11 mouse cellular contexts compared by ENCODE assay signal in the genomic region with DNA sequence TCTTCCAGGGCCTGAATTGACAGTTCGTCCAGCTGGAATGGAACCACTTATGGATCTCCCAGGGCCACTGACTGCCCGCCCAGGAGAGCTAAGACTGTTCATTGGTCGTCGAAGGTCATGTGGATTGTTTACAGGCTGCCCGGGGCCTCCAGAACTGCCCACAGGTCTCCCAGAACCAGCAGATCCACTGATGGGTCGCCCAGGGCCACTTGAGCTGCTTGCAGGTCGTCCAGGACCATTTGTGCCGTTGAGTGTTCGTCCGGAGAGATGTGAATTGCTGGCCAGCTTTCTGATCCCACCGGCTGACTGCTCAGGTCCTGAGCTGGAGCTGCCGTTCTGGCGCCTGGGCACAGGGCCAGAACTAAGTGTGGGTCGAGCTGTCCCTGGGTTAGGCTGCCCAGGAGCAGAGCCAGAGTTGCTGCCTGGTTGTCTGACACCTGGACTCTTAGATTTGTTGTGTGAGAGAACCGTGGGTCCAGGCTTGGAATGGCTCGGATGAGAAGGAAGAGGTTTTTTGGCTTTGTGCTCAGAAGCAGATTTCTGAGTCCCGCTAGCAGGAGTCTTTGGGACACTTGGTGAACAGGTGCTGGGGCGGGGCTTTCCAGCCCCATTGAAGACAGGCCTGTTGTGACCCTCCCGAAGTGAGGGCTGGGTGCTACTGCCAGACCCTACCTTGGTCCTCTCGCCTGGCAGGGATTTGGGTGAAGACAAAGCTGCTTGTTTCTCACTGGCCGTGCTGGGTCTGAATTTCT. TPM values are rescaled to one million over a fixed set of nuclear protein-coding genes. Genes with fewer than 3 reads are reported as not detected.
A peak's percentile ranks its signal among the peaks of the same experiment; 100 is the strongest.
DNase-seq lines count a peak whose midpoint lies in the region; ATAC-seq lines count a peak whose summit lies in the region.
"Had no signal": no experiment of that assay in that cellular context is flagged by ENCODE, and none has a peak within 500 bp of the region (broad histone marks: within the 10 kb centered on the region; RNA-seq: fewer than 3 reads in every experiment).

No protein-coding gene starts in this region.

- no peak overlapping the region for H3K9ac ChIP-seq in stomach, embryonic 14.5 days (replicated peaks; ENCODE audit: low read depth, low read length)
- H3K9ac ChIP-seq: hindbrain, embryonic 12.5 days had no signal

- intact Hi-C loops in left cerebral cortex, postnatal 4 days (cut with DNase I), result no loop called here
- intact Hi-C loops in left cerebral cortex, postnatal 14 days (cut with DNase I), result no loop called here

- DNase-seq in left cerebral cortex, postnatal 4 days, result peak; percentile 82
- no peak for DNase-seq in left cerebral cortex, postnatal 14 days (ENCODE audit: low spot score in 2 of 2)
- DNase-seq in cerebellum, postnatal 25 days, result peak; percentile 85 to 86
- DNase-seq in heart, postnatal 4 days, result peak; percentile 70
- no peak for DNase-seq in urinary bladder, postnatal 36 days (ENCODE audit: low spot score in 2 of 2)
- no peak for DNase-seq in thymus, adult 18-20 months

- H3K27me3 ChIP-seq in stomach, embryonic 14.5 days (ENCODE audit: control insufficient read depth, insufficient read depth, low read length), result no peaks in the 10 kb centered on the region
- H3K27me3 ChIP-seq: hindbrain, embryonic 12.5 days had no signal

- no peak overlapping the region for H3K27ac ChIP-seq in stomach, embryonic 14.5 days (ENCODE audit: low read length)
- H3K27ac ChIP-seq: hindbrain, embryonic 12.5 days had no signal

- 88% methylated on average over 21 of the region's 21 CpGs for WGBS in stomach, embryonic 14.5 days

- peaks cover 56% of the 10 kb centered on the region for H3K36me3 ChIP-seq in stomach, embryonic 14.5 days (ENCODE audit: control insufficient read depth, insufficient read depth, low read length)

- no peaks in the 10 kb centered on the region for H3K9me3 ChIP-seq in stomach, embryonic 14.5 days (ENCODE audit: control insufficient read depth, low read depth, low read length)
- H3K9me3 ChIP-seq: hindbrain, embryonic 12.5 days had no signal

- H3K4me3 ChIP-seq in stomach, embryonic 14.5 days (ENCODE audit: low read depth, low read length), result no peak overlapping the region
- H3K4me3 ChIP-seq: hindbrain, embryonic 12.5 days had no signal

- ATAC-seq in stomach, embryonic 14.5 days (ENCODE audit: insufficient number of reproducible peaks, insufficient read depth, low FRiP score, low read depth), result 0 out of 2 replicates have a peak, but pooled peaks have one; percentile 23

- peaks cover 25% of the 10 kb centered on the region for H3K4me1 ChIP-seq in stomach, embryonic 14.5 days (ENCODE audit: control insufficient read depth, insufficient read depth, low read length)

- H3K4me2 ChIP-seq in stomach, embryonic 14.5 days (replicated peaks; ENCODE audit: low read depth, low read length), result no peak overlapping the region
- H3K4me2 ChIP-seq: hindbrain, embryonic 12.5 days had no signal

RNA-seq across cellular contexts. Expression of a gene that starts 10.4 kb away (rescaled TPM):
- 1 to 10 TPM; 7.8 to 9.0 TPM for total RNA-seq in left cerebral cortex, postnatal 4 days (2021)
- total RNA-seq in left cerebral cortex, postnatal 14 days (2021), result 10 to 100 TPM; 10.6 to 11.0 TPM
- 10 to 100 TPM; 15.1 to 15.7 TPM for total RNA-seq in heart, postnatal 4 days (2021)
- 18.0 and 19.2 TPM in 2 replicates for polyA plus RNA-seq in stomach, embryonic 14.5 days (2014; fragmentation: Nextera tagmentation; extraction: Ambion mirVana)

RNA-seq across cellular contexts. Expression of a gene that starts 14.4 kb away (rescaled TPM):
- total RNA-seq in left cerebral cortex, postnatal 4 days (2021), result not detected
- total RNA-seq in left cerebral cortex, postnatal 14 days (2021), result not detected
- total RNA-seq in heart, postnatal 4 days (2021), result not detected
- polyA plus RNA-seq in stomach, embryonic 14.5 days (2014; fragmentation: Nextera tagmentation; extraction: Ambion mirVana), result not detected in 2 replicates
- total RNA-seq: neutrophil, adult 5-6 weeks had no signal
- polyA plus RNA-seq: cortical plate, adult 2 months; hindbrain, embryonic 12.5 days; lung, embryonic 16.5 days had no signal

RNA-seq across cellular contexts. Expression of a gene that starts 39.5 kb away (rescaled TPM):
- 10 to 100 TPM; 12.3 to 14.8 TPM for total RNA-seq in left cerebral cortex, postnatal 4 days (2021)
- total RNA-seq in left cerebral cortex, postnatal 14 days (2021), result 1 to 10 TPM; 9.6 to 10.0 TPM
- 10 to 100 TPM; 14.9 to 16.8 TPM for total RNA-seq in heart, postnatal 4 days (2021)
- 13.1 and 13.4 TPM in 2 replicates for polyA plus RNA-seq in stomach, embryonic 14.5 days (2014; fragmentation: Nextera tagmentation; extraction: Ambion mirVana)

RNA-seq across cellular contexts. Expression of a gene that starts 52.6 kb away (rescaled TPM):
- total RNA-seq in left cerebral cortex, postnatal 4 days (2021), result 10 to 100 TPM; 10.6 to 12.4 TPM
- total RNA-seq in left cerebral cortex, postnatal 14 days (2021), result 10 to 100 TPM; 17.4 to 18.8 TPM
- total RNA-seq in heart, postnatal 4 days (2021), result 10 to 100 TPM; 16.9 to 23.8 TPM
- 24.3 and 25.6 TPM in 2 replicates for polyA plus RNA-seq in stomach, embryonic 14.5 days (2014; fragmentation: Nextera tagmentation; extraction: Ambion mirVana)

Comparison
In these comparisons a context has a peak if more than half of its experiments do, and no peak if none do; other contexts are left out.
1. DNase-seq: peak in left cerebral cortex, postnatal 4 days (single experiment), cerebellum, postnatal 25 days (2 of 2) and heart, postnatal 4 days (single experiment); none in left cerebral cortex, postnatal 14 days (0 of 2), urinary bladder, postnatal 36 days (0 of 2) and thymus, adult 18-20 months (0 of 2).